Mouse (Mus musculus): Measurements from ENCODE around the gene Prrg4. TPM values are rescaled to one million over a fixed set of nuclear protein-coding genes. Genes with fewer than 3 reads are reported as not detected.

Gene Prrg4
- 1.6 and 2.0 TPM in 2 replicates for polyA plus RNA-seq (2015; fragmentation: Nextera tagmentation; extraction: Ambion mirVana)

GRCm38 (mm10) chr2:104849276-104849990 is at the start of gene Prrg4:
Prrg4 (minus strand) TSS chr2:104849876.

GRCm38 (mm10) chr2:104867282-104867855 is 17.7 kb upstream of the Prrg4 start, which contains the start of gene Ccdc73:
Ccdc73 (plus strand) TSS chr2:104867805.

DNA sequence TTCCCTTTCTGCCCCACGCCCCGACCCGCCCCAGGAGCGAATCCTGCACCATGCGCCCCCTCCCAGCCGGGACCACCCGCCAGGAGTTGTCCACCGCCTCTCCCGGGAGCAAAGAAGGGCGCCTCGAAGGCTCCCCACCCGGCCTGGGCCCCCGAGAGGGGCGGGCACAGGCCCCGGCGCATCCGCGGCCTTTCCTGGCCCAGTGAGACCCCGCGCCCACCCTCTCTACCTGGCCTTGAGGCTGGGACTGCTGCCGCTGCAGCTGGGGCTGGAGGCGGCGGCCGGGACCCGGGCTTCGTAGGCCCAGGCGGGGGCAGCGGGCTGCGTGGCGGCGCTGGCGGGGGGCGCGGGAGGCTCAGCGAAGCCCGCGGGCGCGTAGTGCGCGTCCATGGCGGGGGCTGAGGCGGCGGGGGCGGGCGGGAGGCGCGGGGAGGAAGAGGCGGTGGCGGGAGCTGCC is 33.3 kb downstream of the Prrg4 start, which contains the start of gene Qser1:
TSS of gene Qser1 (minus strand) at position 390 of the 457 bp plus-strand sequence.

Other genes with a start within 250 kb of the Prrg4 start
- 60.2 and 65.9 TPM in 2 replicates for gene Tcp11l1, start 137.7 kb downstream of the Prrg4 start, polyA plus RNA-seq (2015; fragmentation: Nextera tagmentation; extraction: Ambion mirVana)
- gene Pin1rt1, start 133.5 kb downstream of the Prrg4 start, polyA plus RNA-seq (2015; fragmentation: Nextera tagmentation; extraction: Ambion mirVana): not detected in 2 replicates
- 2.5 and 2.8 TPM in 2 replicates for gene Depdc7, start 107.0 kb downstream of the Prrg4 start, polyA plus RNA-seq (2015; fragmentation: Nextera tagmentation; extraction: Ambion mirVana)
- gene Qser1, start 33.1 kb downstream of the Prrg4 start, polyA plus RNA-seq (2015; fragmentation: Nextera tagmentation; extraction: Ambion mirVana): 3.3 and 3.9 TPM in 2 replicates
- 5.5 and 7.4 TPM in 2 replicates for gene Ccdc73, start 17.9 kb upstream of the Prrg4 start, polyA plus RNA-seq (2015; fragmentation: Nextera tagmentation; extraction: Ambion mirVana)
- gene Eif3m, start 167.2 kb upstream of the Prrg4 start, polyA plus RNA-seq (2015; fragmentation: Nextera tagmentation; extraction: Ambion mirVana): 181 and 200 TPM in 2 replicates
- not detected in 2 replicates for gene Gm11060, start 242.1 kb upstream of the Prrg4 start, polyA plus RNA-seq (2015; fragmentation: Nextera tagmentation; extraction: Ambion mirVana)

All from neural tube, postnatal 0 days (tissue).